Mouse (Mus musculus): ENCODE data around the gene Dtx3l. TPM values are rescaled to one million over a fixed set of nuclear protein-coding genes. Genes with fewer than 3 reads are reported as not detected.

The Dtx3l gene
- polyA plus RNA-seq, 1 experiment from 2014 or later: 1.5 TPM

DNA sequence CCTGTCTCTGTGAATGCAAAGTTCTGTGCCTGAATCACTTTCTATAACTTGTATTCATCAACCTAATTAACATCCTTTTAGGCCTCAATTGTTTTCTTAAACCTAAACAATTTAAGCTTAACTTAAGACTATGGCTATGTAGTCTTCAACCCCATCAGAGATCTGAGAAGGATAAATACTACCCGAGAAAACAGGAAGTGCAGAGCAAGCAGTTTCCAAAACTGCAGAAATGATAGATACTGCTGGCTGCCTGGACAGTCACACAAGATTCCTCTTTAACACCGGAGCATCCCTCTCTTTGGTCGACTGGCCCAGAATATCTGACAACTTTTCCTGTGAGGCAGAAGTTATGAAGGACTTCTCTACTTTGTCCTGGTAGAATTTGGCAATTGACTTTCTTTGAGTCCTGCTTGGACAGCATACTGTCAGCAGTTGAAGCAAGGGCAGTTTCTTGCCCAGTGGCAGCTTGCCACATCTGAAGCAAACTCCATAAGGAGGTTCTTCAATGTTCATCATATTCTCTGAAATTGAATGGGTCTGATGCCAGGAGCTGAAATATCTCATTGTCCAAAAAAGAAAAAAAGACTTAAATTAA, 16.6 kb downstream of the Dtx3l start:
- 84% methylated on average over 3 of the region's 3 CpGs for WGBS
- Histone ChIP-seq H3K9me3 (no peaks in the 10 kb centered on the region), H3K4me3 (no peak overlapping the region), H3K27ac (no peak overlapping the region), H3K27me3 (no peaks in the 10 kb centered on the region), H3K4me2 (no peak overlapping the region), H3K36me3 (no peaks in the 10 kb centered on the region), H3K9ac (no peak overlapping the region), H3K4me1 (replicated peaks) (no peaks in the 10 kb centered on the region)
- no peak for ATAC-seq (ENCODE audit: low FRiP score)

- Histone ChIP-seq H3K27ac (no peak overlapping the region), H3K4me1 (replicated peaks) (no peaks in the 10 kb centered on the region), H3K4me3 (no peak overlapping the region), H3K9me3 (no peaks in the 10 kb centered on the region), H3K27me3 (no peaks in the 10 kb centered on the region), H3K36me3 (no peaks in the 10 kb centered on the region), H3K4me2 (no peak overlapping the region), H3K9ac (no peak overlapping the region)
- ATAC-seq (ENCODE audit: low FRiP score): no peak
- 84% methylated on average over 2 of the region's 2 CpGs for WGBS
Observed at GRCm38 (mm10) chr16:35921676-35922235, 17.2 kb downstream of the Dtx3l start.

DNA sequence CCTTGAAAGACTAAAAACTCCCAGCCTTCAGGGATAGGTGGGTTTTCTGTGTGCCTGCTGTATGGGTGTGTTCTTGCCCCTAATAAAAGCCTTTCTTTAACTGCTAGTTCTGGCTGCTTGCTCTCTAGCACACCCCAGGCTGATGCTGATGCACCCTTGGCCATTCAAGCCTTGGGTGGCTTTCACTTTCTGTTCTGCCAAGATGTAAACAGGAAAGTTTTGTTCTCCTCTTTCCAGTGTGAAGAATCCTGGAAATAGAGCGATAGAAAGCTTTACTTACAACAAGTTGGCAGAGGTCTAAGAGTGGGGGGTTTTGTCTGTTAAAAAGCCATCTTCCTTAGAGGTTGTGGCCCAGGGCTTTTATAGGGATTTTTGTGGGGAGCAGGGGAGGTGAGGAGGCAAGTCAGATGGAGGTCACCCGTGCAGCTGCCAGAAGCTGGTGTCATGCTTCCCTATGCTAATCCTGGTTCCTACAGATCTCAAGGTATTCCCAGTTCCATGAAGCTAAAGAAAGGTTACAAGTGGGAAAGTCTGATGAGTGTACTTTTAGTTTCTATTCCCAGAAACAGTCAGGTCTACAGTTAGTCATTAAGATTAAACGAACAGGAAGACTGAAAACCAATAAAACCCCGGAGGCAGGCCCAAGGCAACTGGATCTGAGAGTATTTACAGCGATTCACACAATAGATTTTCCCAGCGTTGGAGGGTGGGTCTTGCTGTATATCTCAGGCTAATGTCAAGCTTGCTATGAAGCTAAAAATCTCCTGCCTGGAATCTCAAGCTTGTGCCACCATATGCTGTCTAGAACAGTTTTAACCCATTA, 20.0 kb downstream of the Dtx3l start:
- no peak overlapping the region for H3K4me2 ChIP-seq
- no peaks in the 10 kb centered on the region for H3K9me3 ChIP-seq
- H3K4me3 ChIP-seq: no peak overlapping the region
- H3K36me3 ChIP-seq: no peaks in the 10 kb centered on the region
- 87% methylated on average over 6 of the region's 6 CpGs for WGBS
- H3K9ac ChIP-seq: no peak overlapping the region
- H3K27ac ChIP-seq: no peak overlapping the region
- H3K27me3 ChIP-seq: no peaks in the 10 kb centered on the region
- H3K4me1 ChIP-seq (replicated peaks): no peaks in the 10 kb centered on the region
- no peak for ATAC-seq (ENCODE audit: low FRiP score)

DNA sequence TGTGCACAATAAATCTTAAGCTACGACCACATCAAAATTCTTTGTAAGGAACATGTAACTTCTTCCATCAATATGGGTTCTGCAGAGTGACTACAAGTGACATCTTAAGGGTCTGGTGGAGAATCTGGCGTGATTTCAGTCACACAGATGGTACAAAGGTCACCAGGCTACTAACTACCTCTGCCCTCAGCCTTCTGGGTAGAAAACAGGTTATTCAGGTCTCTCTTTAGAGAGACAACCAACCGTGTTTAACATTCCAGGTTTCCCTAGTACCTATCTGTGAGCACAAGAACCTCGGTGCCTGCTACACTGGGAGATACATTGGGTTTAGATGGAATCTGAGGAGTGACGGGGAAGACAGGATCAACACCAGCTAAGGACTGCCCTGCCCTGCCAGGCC, 24.6 kb downstream of the Dtx3l start:
- no peaks in the 10 kb centered on the region for H3K4me1 ChIP-seq (replicated peaks)
- ATAC-seq (ENCODE audit: low FRiP score): no peak
- H3K27ac ChIP-seq: no peak overlapping the region
- no peak overlapping the region for H3K9ac ChIP-seq
- WGBS: 78% methylated on average over 5 of the region's 5 CpGs
- H3K4me3 ChIP-seq: no peak overlapping the region
- no peaks in the 10 kb centered on the region for H3K9me3 ChIP-seq
- H3K36me3 ChIP-seq: no peaks in the 10 kb centered on the region
- no peaks in the 10 kb centered on the region for H3K27me3 ChIP-seq
- H3K4me2 ChIP-seq: no peak overlapping the region

GRCm38 (mm10) chr16:35913526-35913925, 25.4 kb downstream of the Dtx3l start:
- H3K4me3 ChIP-seq: no peak overlapping the region
- no peaks in the 10 kb centered on the region for H3K36me3 ChIP-seq
- H3K27ac ChIP-seq: no peak overlapping the region
- H3K4me2 ChIP-seq: no peak overlapping the region
- peaks cover 4% of the 10 kb centered on the region; the same call in 1 of the 2 replicates for H3K9me3 ChIP-seq
- no peak overlapping the region for H3K9ac ChIP-seq
- ATAC-seq (ENCODE audit: low FRiP score): no peak
- WGBS: 70% methylated on average over 1 of the region's 1 CpGs
- H3K27me3 ChIP-seq: no peaks in the 10 kb centered on the region
- H3K4me1 ChIP-seq (replicated peaks): no peaks in the 10 kb centered on the region

DNA sequence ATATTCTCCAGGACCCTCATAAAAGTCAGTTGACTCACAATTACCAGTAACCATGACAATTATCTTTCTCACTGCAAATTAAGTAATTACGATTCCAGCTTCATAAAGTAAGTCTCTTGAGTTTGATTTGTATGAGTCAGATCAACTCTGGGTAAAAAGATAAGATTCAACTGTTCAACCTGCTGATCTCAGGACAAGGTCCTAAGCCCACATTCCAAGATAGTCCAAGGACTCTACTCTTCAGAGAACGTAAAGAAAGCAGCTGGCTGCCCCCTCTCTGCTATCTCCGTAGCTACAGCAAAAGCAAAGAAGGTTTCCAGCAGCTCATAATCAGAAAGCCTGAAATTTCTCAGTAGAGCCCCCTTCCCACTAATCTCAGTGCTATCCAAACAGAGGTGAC, 27.5 kb downstream of the Dtx3l start:
- Histone ChIP-seq H3K9me3 (peaks cover 4% of the 10 kb centered on the region; the same call in 1 of the 2 replicates), H3K4me1 (replicated peaks) (no peaks in the 10 kb centered on the region), H3K27me3 (no peaks in the 10 kb centered on the region), H3K4me2 (no peak overlapping the region), H3K4me3 (no peak overlapping the region), H3K36me3 (no peaks in the 10 kb centered on the region), H3K27ac (no peak overlapping the region), H3K9ac (no peak overlapping the region)
- ATAC-seq (ENCODE audit: low FRiP score): no peak
- WGBS: 76% methylated on average over 3 of the region's 3 CpGs

DNA sequence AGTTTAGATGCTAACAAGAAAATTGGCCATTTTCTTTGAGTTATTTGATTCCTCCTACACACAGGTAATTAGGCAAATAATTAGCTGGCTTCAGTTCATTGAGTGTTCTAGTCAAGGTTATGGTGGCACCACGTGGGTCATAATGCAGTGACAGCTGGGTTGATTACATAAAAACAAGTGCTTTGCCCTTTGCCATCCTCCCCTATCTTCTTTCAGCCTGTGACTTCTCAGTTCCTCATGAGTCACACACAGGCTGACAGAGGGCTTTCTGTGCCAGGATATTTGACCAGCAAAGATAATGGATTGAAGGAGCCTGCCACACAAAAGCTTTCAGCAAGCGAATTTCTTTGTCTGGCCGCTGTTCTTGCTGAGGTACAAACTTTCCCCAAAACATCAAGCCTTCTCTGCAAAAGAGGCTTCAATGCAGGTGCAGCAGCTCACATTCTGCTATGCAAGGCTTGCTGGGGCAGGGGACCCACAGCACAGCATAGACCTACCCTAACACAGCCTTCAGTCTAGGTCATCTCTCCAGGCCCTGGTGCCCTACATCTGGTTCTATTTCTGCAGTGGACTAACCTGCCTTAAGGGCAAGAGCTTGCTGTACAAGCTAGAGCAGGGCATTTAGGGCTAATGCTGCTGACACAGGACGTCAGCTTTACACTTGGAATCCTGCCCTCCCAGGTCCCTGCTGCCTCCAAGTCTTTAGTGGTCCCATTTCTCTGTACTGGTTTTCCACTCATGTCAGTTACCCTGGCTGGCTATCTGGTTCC, 31.3 kb downstream of the Dtx3l start:
- no peak overlapping the region for H3K4me2 ChIP-seq
- peaks cover 4% of the 10 kb centered on the region; the same call in 1 of the 2 replicates for H3K9me3 ChIP-seq
- WGBS: 42% methylated on average over 4 of the region's 4 CpGs
- no peaks in the 10 kb centered on the region for H3K4me1 ChIP-seq (replicated peaks)
- H3K9ac ChIP-seq: no peak overlapping the region
- no peak for ATAC-seq (ENCODE audit: low FRiP score)
- H3K27ac ChIP-seq: no peak overlapping the region
- no peaks in the 10 kb centered on the region for H3K36me3 ChIP-seq
- no peaks in the 10 kb centered on the region for H3K27me3 ChIP-seq
- no peak overlapping the region for H3K4me3 ChIP-seq

GRCm38 (mm10) chr16:35906887-35907286, 32.1 kb downstream of the Dtx3l start:
- H3K36me3 ChIP-seq: no peaks in the 10 kb centered on the region
- no peaks in the 10 kb centered on the region for H3K27me3 ChIP-seq
- peaks cover 4% of the 10 kb centered on the region; the same call in 1 of the 2 replicates for H3K9me3 ChIP-seq
- H3K4me1 ChIP-seq (replicated peaks): no peaks in the 10 kb centered on the region
- H3K4me2 ChIP-seq: no peak overlapping the region
- H3K4me3 ChIP-seq: no peak overlapping the region
- H3K27ac ChIP-seq: no peak overlapping the region
- no peak for ATAC-seq (ENCODE audit: low FRiP score)
- H3K9ac ChIP-seq: no peak overlapping the region
- 78% methylated on average over 7 of the region's 7 CpGs for WGBS

- no peaks in the 10 kb centered on the region for H3K4me1 ChIP-seq (replicated peaks)
- no peak for ATAC-seq (ENCODE audit: low FRiP score)
- H3K27me3 ChIP-seq: no peaks in the 10 kb centered on the region
- no peak overlapping the region for H3K27ac ChIP-seq
- H3K9me3 ChIP-seq: peaks cover 4% of the 10 kb centered on the region; the same call in 1 of the 2 replicates
- WGBS: 91% methylated on average over 6 of the region's 6 CpGs
- H3K4me2 ChIP-seq: no peak overlapping the region
- H3K36me3 ChIP-seq: no peaks in the 10 kb centered on the region
- no peak overlapping the region for H3K9ac ChIP-seq
- H3K4me3 ChIP-seq: no peak overlapping the region
Observed at GRCm38 (mm10) chr16:35905819-35906485, 33.0 kb downstream of the Dtx3l start.

- no peak overlapping the region for H3K9ac ChIP-seq
- H3K9me3 ChIP-seq: peaks cover 4% of the 10 kb centered on the region; the same call in 1 of the 2 replicates
- no peaks in the 10 kb centered on the region for H3K4me1 ChIP-seq (replicated peaks)
- no peak overlapping the region for H3K4me3 ChIP-seq
- H3K4me2 ChIP-seq: no peak overlapping the region
- H3K27ac ChIP-seq: no peak overlapping the region
- ATAC-seq (ENCODE audit: low FRiP score): no peak
- H3K36me3 ChIP-seq: no peaks in the 10 kb centered on the region
- WGBS: 92% methylated on average over 3 of the region's 3 CpGs
- no peaks in the 10 kb centered on the region for H3K27me3 ChIP-seq
Observed at GRCm38 (mm10) chr16:35905355-35905754, 33.6 kb downstream of the Dtx3l start.

DNA sequence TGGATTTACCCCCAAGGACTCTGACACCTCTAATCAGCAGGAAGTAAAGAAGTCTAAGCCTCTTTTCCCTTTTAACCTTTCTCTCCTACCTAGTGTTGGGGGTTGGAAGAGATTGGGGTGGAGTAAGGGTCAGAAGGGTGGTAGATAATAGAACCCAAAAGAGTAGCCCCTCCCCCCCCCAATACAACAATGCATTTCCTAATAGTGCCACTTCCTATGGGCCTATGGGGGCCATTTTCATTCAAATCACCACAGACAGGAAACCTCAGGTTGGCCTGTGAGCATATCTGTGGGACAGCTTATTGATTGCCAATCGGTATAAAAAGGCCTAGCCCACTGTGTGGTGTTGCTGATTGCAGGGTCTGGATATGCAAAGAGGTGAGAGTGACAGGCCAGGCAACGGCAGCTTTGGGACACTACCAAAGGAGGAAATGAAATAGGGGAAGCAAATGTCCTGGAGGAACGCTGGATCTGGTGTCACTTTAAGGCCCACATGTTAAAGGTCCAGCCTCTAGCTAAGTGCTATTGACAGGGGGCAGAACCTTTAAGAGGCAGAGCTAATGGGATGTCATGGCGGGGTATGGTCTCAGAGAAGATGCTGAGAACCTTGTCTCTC, 34.7 kb downstream of the Dtx3l start:
- no peak for ATAC-seq (ENCODE audit: low FRiP score)
- Histone ChIP-seq H3K27ac (no peak overlapping the region), H3K4me3 (no peak overlapping the region), H3K27me3 (no peaks in the 10 kb centered on the region), H3K4me1 (replicated peaks) (no peaks in the 10 kb centered on the region), H3K9me3 (peaks cover 4% of the 10 kb centered on the region; the same call in 1 of the 2 replicates), H3K9ac (no peak overlapping the region), H3K36me3 (no peaks in the 10 kb centered on the region), H3K4me2 (no peak overlapping the region)
- 80% methylated on average over 4 of the region's 4 CpGs for WGBS

Measured in hindbrain, embryonic 13.5 days (tissue).